Mouse (Mus musculus) forebrain, embryonic 16.5 days (tissue): ENCODE measurements around the gene Gipc1. TPM values are rescaled to one million over a fixed set of nuclear protein-coding genes. Genes with fewer than 3 reads are reported as not detected.

Experiments used
- ATAC-seq: fragments of 200-750 bp; cut with Nextera tagmentation; 2 replicates; pipeline ENCODE4 v1.8.0; 2017; ENCODE audit warnings: mild to moderate bottlenecking, moderate library complexity
- H3K27ac ChIP-seq: fragments of 300-500 bp; sonication (generic); 2 replicates; pipeline ENCODE4 v1.5.1; 2014; ENCODE audit warnings: low read length, control low read depth
- H3K27me3 ChIP-seq: fragments of 300-500 bp; sonication (generic); replicated peaks from 2 replicates; pipeline ENCODE4 v1.6.1; 2014; ENCODE audit warnings: low read length; ENCODE audit not compliant: control insufficient read depth, insufficient read depth
- H3K36me3 ChIP-seq: fragments of 300-500 bp; sonication (generic); 2 replicates; pipeline ENCODE4 v1.6.1; 2014; ENCODE audit not compliant: control insufficient read depth, insufficient read depth
- H3K4me1 ChIP-seq: fragments of 300-500 bp; sonication (generic); replicated peaks from 2 replicates; pipeline ENCODE4 v1.6.1; 2014; ENCODE audit warnings: low read length; ENCODE audit not compliant: control insufficient read depth, insufficient read depth
- H3K4me2 ChIP-seq: fragments of 300-500 bp; sonication (generic); 2 replicates; pipeline ENCODE4 v1.6.1; 2014; ENCODE audit warnings: mild to moderate bottlenecking, low read length, control low read depth
- H3K4me3 ChIP-seq: fragments of 300-500 bp; sonication (generic); replicated peaks from 2 replicates; pipeline ENCODE4 v1.5.1; 2014; ENCODE audit warnings: mild to moderate bottlenecking, low read length, control low read depth
- H3K9ac ChIP-seq: fragments of 300-500 bp; sonication (generic); replicated peaks from 2 replicates; pipeline ENCODE4 v1.6.1; 2014; ENCODE audit warnings: low read depth, low read length, control low read depth
- H3K9me3 ChIP-seq: fragments of 300-500 bp; sonication (generic); 2 replicates; pipeline ENCODE4 v1.6.1; 2016; ENCODE audit warnings: low read length; ENCODE audit not compliant: control insufficient read depth
- WGBS: fragments of 180-500 bp; shearing (Covaris S2); extraction: QIAGEN DNeasy Blood & Tissue Kit; methylation state at CpG from one replicate; pipeline ENCODE4 v1.1.7; 2014; 5-methylcytosine and 5-hydroxymethylcytosine counted together
- polyA plus RNA-seq: library from polyadenylated mRNA; unstranded; fragments of >200 nt; fragmentation: Nextera tagmentation; extraction: Ambion mirVana; gene quantifications from 2 replicates; pipeline ENCODE4 v1.2.1, GENCODE M21; 2015

Gene Gipc1
- polyA plus RNA-seq, 1 experiment from 2014 or later, result 151 TPM

GRCm38 (mm10) chr8:83700423-83701085, 48.1 kb downstream of the Gipc1 start:
- H3K27me3 ChIP-seq, result no peaks in the 10 kb centered on the region
- WGBS, result 77% methylated on average over 9 of the region's 9 CpGs
- H3K27ac ChIP-seq, result no peak overlapping the region
- H3K4me3 ChIP-seq, result no peak overlapping the region
- ATAC-seq, result no peak
- no peak overlapping the region for H3K9ac ChIP-seq
- no peaks in the 10 kb centered on the region for H3K9me3 ChIP-seq
- no peak overlapping the region for H3K4me2 ChIP-seq
- H3K4me1 ChIP-seq, result peaks cover 24% of the 10 kb centered on the region
- H3K36me3 ChIP-seq, result no peaks in the 10 kb centered on the region

- Histone ChIP-seq H3K9me3 (no peaks in the 10 kb centered on the region), H3K4me1 (peaks cover 9% of the 10 kb centered on the region), H3K9ac (no peak overlapping the region), H3K27me3 (no peaks in the 10 kb centered on the region), H3K36me3 (no peaks in the 10 kb centered on the region), H3K27ac (no peak overlapping the region), H3K4me3 (no peak overlapping the region), H3K4me2 (no peak overlapping the region)
- WGBS, result 82% methylated on average over 4 of the region's 4 CpGs
- ATAC-seq, result no peak
Observed at GRCm38 (mm10) chr8:83703426-83703825, 50.9 kb downstream of the Gipc1 start.

- no peaks in the 10 kb centered on the region for H3K9me3 ChIP-seq
- H3K4me2 ChIP-seq, result no peak overlapping the region
- H3K36me3 ChIP-seq, result no peaks in the 10 kb centered on the region
- no peaks in the 10 kb centered on the region for H3K27me3 ChIP-seq
- no peaks in the 10 kb centered on the region for H3K4me1 ChIP-seq
- H3K4me3 ChIP-seq, result no peak overlapping the region
- H3K9ac ChIP-seq, result no peak overlapping the region
- H3K27ac ChIP-seq, result no peak overlapping the region
- no peak for ATAC-seq
- WGBS, result 61% methylated on average over 5 of the region's 5 CpGs
Observed at GRCm38 (mm10) chr8:83706411-83706810, 53.9 kb downstream of the Gipc1 start.

GRCm38 (mm10) chr8:83707554-83707953, 55.1 kb downstream of the Gipc1 start:
- no peaks in the 10 kb centered on the region for H3K27me3 ChIP-seq
- 72% methylated on average over 8 of the region's 8 CpGs for WGBS
- H3K4me2 ChIP-seq, result no peak overlapping the region
- no peaks in the 10 kb centered on the region for H3K36me3 ChIP-seq
- no peak overlapping the region for H3K4me3 ChIP-seq
- no peaks in the 10 kb centered on the region for H3K9me3 ChIP-seq
- no peak overlapping the region for H3K27ac ChIP-seq
- no peak for ATAC-seq
- H3K9ac ChIP-seq, result no peak overlapping the region
- H3K4me1 ChIP-seq, result no peaks in the 10 kb centered on the region

Other genes with a start within 250 kb of the Gipc1 start
- 245 and 251 TPM in 2 replicates for gene Scoc, start 194.3 kb upstream of the Gipc1 start, polyA plus RNA-seq
- gene Olfr370, start 116.9 kb upstream of the Gipc1 start, polyA plus RNA-seq, result not detected in 2 replicates
- gene Ndufb7, start 86.0 kb upstream of the Gipc1 start, polyA plus RNA-seq, result 281 and 325 TPM in 2 replicates
- gene Tecr, start 44.7 kb upstream of the Gipc1 start, polyA plus RNA-seq, result 694 and 809 TPM in 2 replicates
- 58.6 and 62.3 TPM in 2 replicates for gene Dnajb1, start 44.5 kb upstream of the Gipc1 start, polyA plus RNA-seq
- gene Ptger1, start 14.0 kb downstream of the Gipc1 start, polyA plus RNA-seq, result 0.45 and 1.3 TPM in 2 replicates
- 30.7 and 36.0 TPM in 2 replicates for gene Pkn1, start 46.5 kb downstream of the Gipc1 start, polyA plus RNA-seq
- gene Ddx39, start 62.5 kb downstream of the Gipc1 start, polyA plus RNA-seq, result 116 TPM in 2 replicates
- gene Adgre5, start 88.6 kb downstream of the Gipc1 start, polyA plus RNA-seq, result 8.1 and 10.8 TPM in 2 replicates
- gene Adgrl1, start 247.4 kb downstream of the Gipc1 start, polyA plus RNA-seq, result 57.4 and 60.4 TPM in 2 replicates